Mouse (Mus musculus): ENCODE results near the gene Bcl7c. TPM values are rescaled to one million over a fixed set of nuclear protein-coding genes. Genes with fewer than 3 reads are reported as not detected.

The Bcl7c gene
- total RNA-seq, 2 experiments from 2014 or later = 8.6 to 30.2 TPM

- no peak for ATAC-seq (ENCODE audit: poor library complexity, severe bottlenecking)
These were observed 21.8 kb downstream of the Bcl7c start for GRCm38 (mm10) chr7:127686740-127687449.

DNA sequence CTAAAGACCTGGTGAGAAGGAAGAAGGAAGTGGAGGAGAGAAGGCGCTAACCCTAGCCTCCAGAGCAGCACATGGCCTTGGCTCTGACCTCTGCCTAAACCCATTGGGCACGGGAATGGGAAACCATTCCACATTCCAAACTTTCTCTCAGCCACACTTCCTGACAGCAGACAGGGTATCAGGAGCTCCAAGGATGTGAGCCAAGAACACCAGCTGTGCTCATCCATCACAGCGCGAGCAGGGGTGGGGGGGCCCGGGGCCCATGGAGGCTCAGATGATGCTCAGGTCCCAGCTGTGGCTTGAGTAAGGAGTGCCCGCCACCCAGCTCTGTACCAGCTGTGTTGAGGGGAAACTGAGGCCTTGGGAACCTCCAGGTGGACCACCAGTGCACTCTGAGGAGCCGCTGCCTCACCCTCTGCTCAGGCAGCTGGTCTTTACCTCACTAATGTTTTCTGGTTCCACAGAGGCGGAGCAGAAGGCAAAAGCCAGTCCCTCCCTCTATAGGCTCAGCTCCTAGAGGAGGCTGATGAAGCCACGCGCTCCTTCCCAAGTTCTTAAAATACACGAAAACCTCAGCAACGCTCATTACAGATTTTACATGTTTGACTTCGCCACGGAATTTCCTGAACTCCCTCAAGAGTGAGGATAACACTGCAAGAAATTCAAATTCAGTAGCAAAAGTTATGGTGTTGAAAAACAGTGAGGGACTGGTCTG is 23.3 kb downstream of the Bcl7c start:
- ATAC-seq (ENCODE audit: poor library complexity, severe bottlenecking) = no peak

DNA sequence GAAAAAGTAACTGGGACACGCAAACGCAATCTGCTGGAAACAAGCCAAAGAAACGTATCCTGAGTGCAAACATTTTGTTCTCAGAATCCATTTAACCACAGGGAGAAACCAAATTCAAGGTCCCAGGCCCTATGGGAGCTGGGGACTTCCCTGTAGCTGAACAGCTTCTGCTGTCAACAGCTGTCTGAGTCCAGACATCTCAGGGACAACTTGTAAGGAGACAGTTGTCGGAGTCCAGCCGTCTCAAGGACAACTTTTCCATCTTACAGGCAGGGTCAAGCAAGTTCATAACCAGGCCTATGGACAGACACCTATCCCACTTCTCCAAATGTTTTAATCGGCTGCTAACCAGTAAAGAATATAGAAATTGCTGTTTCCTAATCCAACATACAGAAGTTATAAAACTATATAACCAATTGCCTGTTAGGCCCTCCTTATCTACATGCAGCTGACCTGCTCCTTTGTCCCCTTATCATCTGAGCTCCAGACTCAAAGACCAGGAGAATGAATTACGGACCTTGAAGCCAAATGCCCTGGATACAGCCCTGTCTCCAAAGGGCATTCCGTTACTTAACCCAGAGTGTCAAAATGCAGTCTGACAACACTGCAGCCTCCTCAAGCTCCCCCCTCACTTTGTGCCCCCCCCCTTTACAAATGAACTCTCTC is 26.7 kb downstream of the Bcl7c start:
- no peak for ATAC-seq (ENCODE audit: poor library complexity, severe bottlenecking)

DNA sequence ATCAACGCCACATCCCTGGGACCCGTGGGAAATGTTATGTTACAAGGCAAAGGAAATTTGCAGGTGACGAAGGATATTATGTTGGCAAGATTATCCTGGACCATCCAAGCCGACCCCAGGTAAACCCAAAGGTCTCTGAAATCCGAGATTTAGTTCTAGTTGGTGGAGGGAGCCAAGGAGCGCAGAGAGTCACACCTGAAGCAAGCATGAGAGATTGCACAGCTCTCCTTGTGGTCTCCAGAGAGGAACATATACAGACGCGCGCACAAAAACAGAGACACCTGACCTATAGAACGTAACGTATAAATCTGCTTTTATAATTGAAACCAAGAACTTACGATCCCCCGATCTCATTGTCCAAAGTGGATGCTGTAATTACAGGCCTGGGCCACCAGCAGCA is 28.2 kb downstream of the Bcl7c start:
- ATAC-seq (ENCODE audit: poor library complexity, severe bottlenecking) = no peak

GRCm38 (mm10) chr7:127678811-127679210 is 29.9 kb downstream of the Bcl7c start:
- no peak for ATAC-seq (ENCODE audit: poor library complexity, severe bottlenecking)

DNA sequence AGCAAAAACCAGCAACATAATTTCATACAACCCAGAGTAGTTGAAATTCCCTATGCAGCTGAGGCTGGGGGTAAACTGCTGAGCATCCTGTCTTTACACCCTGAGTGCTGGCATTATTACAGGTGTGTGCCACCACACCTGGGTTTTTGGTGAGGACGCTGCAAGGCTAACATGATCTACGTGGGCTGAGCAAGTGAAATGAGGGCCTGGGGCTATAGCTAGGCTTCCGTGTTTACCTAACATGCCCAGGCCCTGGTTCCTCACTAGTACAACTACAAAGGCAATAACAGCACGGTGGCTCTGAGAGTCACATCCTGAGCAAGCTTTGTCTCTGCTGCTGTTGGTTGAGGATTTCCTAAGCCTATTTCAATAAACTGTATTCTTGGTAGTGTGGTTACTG is 31.1 kb downstream of the Bcl7c start:
- no peak for ATAC-seq (ENCODE audit: poor library complexity, severe bottlenecking)

GRCm38 (mm10) chr7:127677077-127677476 is 31.7 kb downstream of the Bcl7c start:
- peak; percentile 66; the same call in 1 of the 2 replicates for ATAC-seq (ENCODE audit: poor library complexity, severe bottlenecking)

DNA sequence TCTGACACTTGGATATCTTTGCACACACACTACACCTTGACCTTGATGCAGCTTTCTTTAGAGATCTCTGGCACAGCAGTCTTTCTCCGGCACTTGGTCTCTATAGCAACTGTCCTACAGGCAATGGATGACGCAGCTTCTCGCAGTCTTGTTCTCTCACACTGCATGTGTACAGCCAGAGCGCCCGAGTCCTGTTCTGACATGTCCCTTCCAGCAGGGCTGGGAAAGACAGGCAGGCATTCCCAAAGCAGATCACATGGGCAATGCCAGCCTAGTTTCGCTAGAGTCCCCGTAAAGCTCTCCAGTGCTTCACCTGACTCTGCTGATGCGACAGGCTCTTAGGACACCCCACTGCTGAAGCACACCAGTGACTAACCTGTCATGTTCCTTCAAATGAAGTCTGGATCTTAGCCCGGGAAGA is 33.3 kb downstream of the Bcl7c start:
- ATAC-seq (ENCODE audit: poor library complexity, severe bottlenecking) = 0 out of 2 replicates have a peak, but pooled peaks have one; percentile 2

GRCm38 (mm10) chr7:127674977-127675376 is 33.8 kb downstream of the Bcl7c start:
- ATAC-seq (ENCODE audit: poor library complexity, severe bottlenecking) = peak; percentile 81

GRCm38 (mm10) chr7:127672776-127673175 is 36.0 kb downstream of the Bcl7c start:
- ATAC-seq (ENCODE audit: poor library complexity, severe bottlenecking) = no peak

DNA sequence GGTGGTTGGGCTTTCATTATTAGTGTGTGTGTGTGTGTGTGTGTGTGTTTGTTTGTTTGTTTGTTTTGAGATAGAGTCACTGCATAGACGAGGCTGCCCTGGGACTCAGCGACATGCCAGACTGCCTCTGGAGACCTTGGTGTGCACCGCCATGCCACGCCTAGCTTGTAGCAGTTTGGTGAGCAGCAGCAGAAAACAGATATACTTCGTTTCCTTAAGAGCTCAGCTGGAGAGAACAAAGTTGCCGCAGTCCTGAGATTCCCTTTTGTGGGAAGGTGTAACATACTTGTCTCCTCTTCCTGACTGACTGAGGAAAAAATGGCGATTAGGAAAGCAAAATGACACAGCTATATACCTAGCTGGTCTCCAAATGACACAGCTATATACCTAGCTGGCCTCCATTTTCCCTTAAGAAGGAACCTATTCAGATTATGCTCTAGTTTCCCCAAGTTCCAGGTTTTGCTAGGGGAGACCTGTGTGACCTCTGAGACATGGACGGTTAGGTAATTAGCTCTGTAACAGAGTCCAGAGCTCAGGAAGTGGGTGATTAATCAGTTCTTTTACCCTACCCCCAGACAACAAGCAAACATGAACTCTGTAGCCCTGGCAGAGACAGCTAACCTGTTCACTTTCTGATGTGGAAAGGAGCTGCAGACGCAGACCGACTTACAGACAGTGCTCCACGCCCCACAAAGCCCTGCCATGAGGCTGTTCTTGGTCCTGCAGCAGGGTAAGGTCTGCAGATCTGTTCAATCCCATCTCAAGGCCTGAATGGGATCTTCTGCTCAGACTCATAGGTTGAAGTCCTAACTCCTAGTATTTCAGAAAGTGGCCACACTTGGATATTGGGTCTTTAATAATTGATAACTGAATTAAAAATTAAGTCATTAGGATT is 36.6 kb downstream of the Bcl7c start:
- ATAC-seq (ENCODE audit: poor library complexity, severe bottlenecking) = no peak

- ATAC-seq (ENCODE audit: poor library complexity, severe bottlenecking) = no peak
These were observed 41.6 kb downstream of the Bcl7c start for GRCm38 (mm10) chr7:127667171-127667570.

DNA sequence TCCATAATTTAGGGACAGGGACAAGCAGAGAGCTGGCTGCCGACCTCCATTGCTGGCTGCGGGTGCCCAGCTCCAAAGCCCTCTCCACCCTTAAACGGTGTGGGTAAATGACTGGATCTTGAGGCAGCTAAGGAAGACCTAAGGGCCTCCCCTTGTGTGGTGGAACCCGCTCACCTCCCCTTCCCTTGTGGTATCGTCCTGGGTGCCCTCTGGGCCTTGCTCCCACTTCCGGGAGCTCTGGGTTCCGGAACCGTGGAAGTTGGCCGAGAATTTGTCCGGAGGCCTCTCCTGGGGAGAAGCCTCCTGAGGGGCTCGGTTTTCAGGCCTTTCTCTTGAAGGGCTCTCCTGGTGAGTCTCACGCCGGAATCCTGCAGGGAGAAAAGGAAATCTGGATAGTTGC is 42.1 kb downstream of the Bcl7c start:
- no peak for ATAC-seq (ENCODE audit: poor library complexity, severe bottlenecking)

GRCm38 (mm10) chr7:127666066-127666654 is 42.6 kb downstream of the Bcl7c start:
- no peak for ATAC-seq (ENCODE audit: poor library complexity, severe bottlenecking)

- ATAC-seq (ENCODE audit: poor library complexity, severe bottlenecking) = no peak
These were observed 45.8 kb downstream of the Bcl7c start for GRCm38 (mm10) chr7:127662926-127663325.

GRCm38 (mm10) chr7:127661833-127662232 is 46.9 kb downstream of the Bcl7c start:
- no peak for ATAC-seq (ENCODE audit: poor library complexity, severe bottlenecking)

DNA sequence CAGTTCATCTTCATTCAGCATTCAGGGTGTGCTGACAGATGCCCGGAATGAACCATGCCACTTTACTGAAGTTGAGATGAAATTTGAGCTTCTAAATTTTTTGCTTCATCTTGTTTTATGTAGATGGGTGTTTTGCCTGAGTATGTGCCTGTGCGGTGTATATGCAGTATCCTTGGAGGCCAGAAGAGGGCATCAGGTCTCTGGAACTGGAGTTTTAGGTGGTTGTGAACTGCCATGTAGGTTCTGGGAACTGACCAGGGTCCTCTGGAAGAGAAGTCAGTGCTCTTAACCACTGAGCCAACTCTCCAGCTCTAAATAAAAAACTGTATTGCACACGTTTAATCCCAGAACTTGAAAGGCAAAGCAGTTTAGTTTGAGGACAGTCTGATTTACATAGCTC is 47.9 kb downstream of the Bcl7c start:
- ATAC-seq (ENCODE audit: poor library complexity, severe bottlenecking) = no peak

DNA sequence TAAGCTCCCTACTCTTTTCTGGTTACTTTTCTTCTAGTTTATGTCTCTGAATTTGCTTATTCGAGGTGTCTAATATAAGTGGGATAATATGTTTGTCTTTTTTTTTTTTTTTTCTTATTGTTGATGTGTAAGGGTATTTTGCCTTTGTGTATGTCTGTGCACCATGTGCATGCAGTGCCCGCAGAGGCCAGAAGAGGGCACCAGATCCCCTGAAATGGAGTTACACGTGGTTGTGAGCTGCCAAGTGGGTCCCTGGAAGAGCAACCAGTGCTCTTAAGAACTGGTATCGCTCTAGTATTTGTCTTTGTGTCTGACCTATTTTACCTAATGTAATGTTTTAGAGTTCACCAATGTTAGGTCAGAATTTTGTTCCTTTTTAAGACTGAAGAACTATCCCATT is 51.8 kb downstream of the Bcl7c start:
- ATAC-seq (ENCODE audit: poor library complexity, severe bottlenecking) = no peak

DNA sequence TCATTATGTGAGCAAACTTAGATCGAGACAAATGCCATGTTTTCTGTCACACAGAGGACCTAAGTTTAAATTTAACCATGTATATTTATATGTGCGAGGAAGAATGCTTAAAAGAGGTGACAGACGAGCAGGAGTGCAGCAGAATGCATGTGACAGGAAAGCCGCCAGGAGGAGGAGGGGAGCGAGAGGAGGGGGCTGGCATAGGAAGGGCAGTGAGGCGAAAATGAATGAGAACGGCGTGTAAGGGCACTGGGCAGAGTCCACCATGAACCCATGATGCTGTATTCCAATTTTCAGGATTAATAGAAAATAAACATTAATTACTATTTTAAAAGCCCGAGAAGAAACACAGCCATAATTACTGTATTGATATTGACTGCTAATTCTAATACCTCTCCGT is 54.4 kb downstream of the Bcl7c start:
- no peak for ATAC-seq (ENCODE audit: poor library complexity, severe bottlenecking)

- no peak for ATAC-seq (ENCODE audit: poor library complexity, severe bottlenecking)
These were observed 56.7 kb downstream of the Bcl7c start for GRCm38 (mm10) chr7:127652050-127652449.

Data from megakaryocyte, adult 5-6 weeks (primary cell).